Mouse (Mus musculus) liver, adult 2 months (tissue): ENCODE results near the gene Itga1. TPM values are rescaled to one million over a fixed set of nuclear protein-coding genes. Genes with fewer than 3 reads are reported as not detected.

Experiments
- DNase-seq: peaks from one replicate; pipeline ENCODE4 v3.0.0-alpha.2; 2011; ENCODE audit warnings: low read depth, low spot score; ENCODE audit errors: extremely low read depth
- H3K27ac ChIP-seq: fragments of 200-500 bp; replicated peaks from 2 replicates; pipeline ENCODE4 v1.5.1; 2012; ENCODE audit warnings: low read depth, mild to moderate bottlenecking, control low read depth, inconsistent platforms, low read length; ENCODE audit not compliant: insufficient read depth
- H3K27me3 ChIP-seq: fragments of 200-500 bp; 2 replicates; pipeline ENCODE4 v1.6.1; 2012; ENCODE audit warnings: mild to moderate bottlenecking, moderate library complexity, low read length, inconsistent platforms; ENCODE audit not compliant: control insufficient read depth, insufficient read depth
- H3K36me3 ChIP-seq: fragments of 200-500 bp; 2 replicates; pipeline ENCODE4 v1.6.1; 2012; ENCODE audit warnings: low read length, inconsistent platforms; ENCODE audit not compliant: control insufficient read depth, insufficient read depth
- H3K4me1 ChIP-seq: fragments of 200-500 bp; 2 replicates; pipeline ENCODE4 v1.6.1; 2011; ENCODE audit warnings: low read length; ENCODE audit not compliant: control insufficient read depth, insufficient read depth
- H3K4me3 ChIP-seq: fragments of 200-500 bp; 2 replicates; pipeline ENCODE4 v1.5.1; 2011; ENCODE audit warnings: low read depth, mild to moderate bottlenecking, control low read depth, low read length, moderate library complexity; ENCODE audit not compliant: insufficient read depth
- H3K79me2 ChIP-seq: fragments of 200-500 bp; 2 replicates; pipeline ENCODE4 v1.6.1; 2012; ENCODE audit warnings: inconsistent platforms, mild to moderate bottlenecking, low read length, moderate library complexity; ENCODE audit not compliant: control insufficient read depth, insufficient read depth
- H3K9ac ChIP-seq: fragments of 200-500 bp; 2 replicates; pipeline ENCODE4 v1.6.1; 2012; ENCODE audit warnings: low read depth, mild to moderate bottlenecking, control low read depth, inconsistent platforms, low read length
- CTCF ChIP-seq: fragments of 200-500 bp; IDR thresholded peaks from 2 replicates; pipeline ENCODE4 v1.5.1; 2011; ENCODE audit warnings: low read depth, low read length, control low read depth
- POLR2A ChIP-seq: fragments of 200-500 bp; IDR thresholded peaks from 2 replicates; pipeline ENCODE4 v1.6.1; 2011; ENCODE audit warnings: low read length, control low read depth; ENCODE audit not compliant: insufficient read depth; ENCODE audit errors: extremely low read depth
- WGBS: fragments of 180-500 bp; shearing (Covaris S2); methylation state at CpG from one replicate; pipeline ENCODE4 v1.1.7; 2018; 5-methylcytosine and 5-hydroxymethylcytosine counted together
- polyA plus RNA-seq: library from polyadenylated mRNA; depleted of rRNA; stranded (reverse); fragments of >200 nt; gene quantifications from 2 replicates; pipeline ENCODE4 v1.2.3, GENCODE M21; 2012
- total RNA-seq: library from RNA; depleted of rRNA; stranded (reverse); fragments of >200 nt; gene quantifications from 2 replicates; pipeline ENCODE4 v1.2.3, GENCODE M21; 2014

Gene Itga1
- total and polyA plus RNA-seq, 2 experiments = 3.2 to 20.1 TPM

DNA sequence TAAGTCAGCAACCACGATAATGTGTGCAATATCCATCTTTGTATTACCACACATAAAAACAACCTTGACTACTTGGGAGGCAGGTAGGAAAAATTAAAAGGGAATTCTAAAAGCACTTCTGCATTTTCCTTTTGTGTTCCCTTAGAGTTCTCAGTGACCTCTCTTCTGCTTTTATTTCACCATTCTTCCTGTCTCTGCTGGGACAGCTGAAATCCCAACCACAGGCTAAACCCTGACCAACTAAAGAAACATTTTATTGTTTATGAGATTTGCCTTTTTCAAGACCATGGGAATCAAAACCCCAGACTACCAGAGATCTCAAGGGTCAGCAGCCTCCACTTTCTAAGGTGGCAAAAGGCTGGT lies 33.8 kb downstream of the Itga1 start:
- Histone ChIP-seq H3K27ac (no peak overlapping the region), H3K36me3 (no peaks in the 10 kb centered on the region), H3K9ac (no peak overlapping the region), H3K4me1 (peaks cover 5% of the 10 kb centered on the region; the same call in 1 of the 2 replicates), H3K79me2 (no peaks in the 10 kb centered on the region; the same call in 1 of the 2 replicates), H3K4me3 (no peak overlapping the region), H3K27me3 (no peaks in the 10 kb centered on the region)
- no peak for DNase-seq
- TF ChIP-seq CTCF = no peak
- TF ChIP-seq POLR2A = no peak
- WGBS = 38% methylated on average over 1 of the region's 1 CpGs

DNA sequence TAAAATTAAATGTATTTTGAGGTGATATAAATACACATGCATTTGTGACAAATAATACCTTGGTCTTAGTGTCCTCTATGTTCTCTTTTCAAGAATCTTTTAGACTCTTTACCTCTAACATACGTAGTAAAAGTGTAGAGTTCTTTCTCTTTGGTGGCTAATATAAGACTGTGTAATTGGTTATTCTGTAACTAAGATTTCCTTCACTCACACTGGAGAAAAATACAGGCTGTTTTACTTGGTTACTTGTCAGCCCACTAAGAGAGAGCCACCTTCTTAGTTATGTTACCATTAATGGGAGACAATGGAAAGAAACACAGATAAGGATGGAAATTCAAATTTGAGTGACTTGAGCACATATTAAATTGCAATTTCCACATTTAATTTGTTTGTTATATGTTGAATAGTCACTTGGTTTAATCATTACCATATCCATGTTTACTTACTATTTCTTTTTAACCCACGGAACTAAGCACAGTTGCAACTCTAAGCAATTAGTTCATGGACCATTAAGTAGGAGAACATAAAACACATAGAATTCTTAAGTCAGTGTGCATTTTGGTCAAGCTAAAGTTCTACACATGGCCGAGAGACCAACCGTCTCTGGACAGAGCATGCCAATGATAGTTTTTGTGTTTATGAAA lies 34.3 kb downstream of the Itga1 start:
- peak; percentile 52 for DNase-seq
- H3K27me3 ChIP-seq = no peaks in the 10 kb centered on the region
- H3K27ac ChIP-seq = no peak overlapping the region
- no peaks in the 10 kb centered on the region; the same call in 1 of the 2 replicates for H3K79me2 ChIP-seq
- WGBS = 56% methylated on average over 4 of the region's 4 CpGs
- no peaks in the 10 kb centered on the region for H3K36me3 ChIP-seq
- no peak overlapping the region for H3K9ac ChIP-seq
- TF ChIP-seq CTCF (no peak), POLR2A (no peak)
- H3K4me1 ChIP-seq = peaks cover 5% of the 10 kb centered on the region; the same call in 1 of the 2 replicates
- H3K4me3 ChIP-seq = no peak overlapping the region

DNA sequence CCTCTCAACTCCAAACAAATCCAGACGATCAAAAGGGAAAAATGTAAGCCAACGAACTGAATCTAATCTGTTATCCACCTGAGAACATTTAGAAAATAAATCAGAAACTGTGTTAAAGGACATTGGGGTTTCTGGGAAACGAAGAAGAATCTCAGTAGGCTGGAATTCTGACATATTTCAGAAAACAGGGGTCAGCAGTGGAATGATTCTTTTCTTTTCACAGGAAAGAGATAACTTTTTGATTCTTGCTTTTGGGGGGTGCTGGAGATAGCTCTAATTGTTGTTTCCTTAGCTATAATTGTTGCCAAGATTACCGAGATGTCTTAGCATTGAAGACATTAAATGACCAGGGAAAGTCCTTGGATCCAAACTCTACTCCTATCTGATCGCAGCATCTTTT lies 44.2 kb downstream of the Itga1 start:
- TF ChIP-seq CTCF (no peak), POLR2A (no peak)
- Histone ChIP-seq H3K4me3 (no peak overlapping the region), H3K27ac (no peak overlapping the region), H3K36me3 (no peaks in the 10 kb centered on the region; the same call in 1 of the 2 replicates), H3K4me1 (no peaks in the 10 kb centered on the region; the same call in 1 of the 2 replicates), H3K79me2 (no peaks in the 10 kb centered on the region; the same call in 1 of the 2 replicates), H3K27me3 (no peaks in the 10 kb centered on the region), H3K9ac (no peak overlapping the region)
- DNase-seq = no peak
- WGBS = 73% methylated on average over 5 of the region's 5 CpGs

DNA sequence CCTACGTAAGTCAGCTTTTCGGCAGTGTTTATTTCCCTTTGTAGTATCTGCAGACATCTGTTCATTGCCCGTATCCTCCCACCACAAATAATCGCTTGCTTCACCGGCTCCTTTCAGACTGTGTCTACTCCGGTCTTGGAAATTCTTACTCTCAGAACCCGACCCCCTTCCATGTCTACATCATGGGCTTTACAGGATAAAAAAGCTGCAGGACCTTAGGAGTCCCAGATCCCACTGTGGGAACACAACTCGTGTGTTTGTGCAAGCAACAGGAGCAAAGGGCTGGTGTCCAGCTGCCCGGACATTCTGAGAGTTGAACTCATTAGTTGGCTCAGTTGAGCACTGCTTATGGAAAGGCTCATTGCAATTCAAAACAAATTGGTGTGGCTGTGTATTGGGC lies 47.0 kb downstream of the Itga1 start:
- peak overlapping the region; percentile 40; the same call in 1 of the 2 replicates for H3K27ac ChIP-seq

DNA sequence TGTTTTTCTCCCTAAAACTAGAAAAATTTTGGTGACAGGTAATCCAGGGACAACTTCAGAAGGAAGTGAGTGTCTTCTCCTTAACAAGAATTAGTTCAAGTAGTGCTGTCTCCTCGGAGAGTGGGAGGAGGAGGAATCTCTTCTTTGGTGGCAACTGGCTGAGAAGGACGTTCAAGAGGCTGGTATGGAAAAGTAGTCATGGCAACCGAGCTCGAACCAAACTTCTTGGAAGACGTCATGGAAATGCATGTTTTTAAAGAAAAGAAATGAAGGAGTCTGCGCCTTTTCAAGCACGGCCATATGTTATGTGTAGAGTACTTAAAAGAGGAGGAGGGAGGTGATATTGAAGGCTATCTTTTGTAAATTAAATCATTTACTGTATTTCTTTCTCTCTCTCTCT lies 49.2 kb downstream of the Itga1 start:
- no peak overlapping the region for H3K9ac ChIP-seq
- peaks cover 7% of the 10 kb centered on the region for H3K36me3 ChIP-seq
- no peak for DNase-seq
- no peak overlapping the region for H3K27ac ChIP-seq
- H3K27me3 ChIP-seq = no peaks in the 10 kb centered on the region
- no peaks in the 10 kb centered on the region; the same call in 1 of the 2 replicates for H3K79me2 ChIP-seq
- no peaks in the 10 kb centered on the region; the same call in 1 of the 2 replicates for H3K4me1 ChIP-seq
- no peak overlapping the region for H3K4me3 ChIP-seq
- TF ChIP-seq CTCF (no peak), POLR2A (no peak)
- 93% methylated on average over 7 of the region's 7 CpGs for WGBS

More for the DNA sequence above, 47.0 kb downstream of the Itga1 start:
- H3K4me3 ChIP-seq = no peak overlapping the region
- TF ChIP-seq CTCF (no peak), POLR2A (no peak)
- H3K27me3 ChIP-seq = no peaks in the 10 kb centered on the region
- H3K79me2 ChIP-seq = no peaks in the 10 kb centered on the region; the same call in 1 of the 2 replicates
- DNase-seq = peak; percentile 31
- 43% methylated on average over 9 of the region's 9 CpGs for WGBS
- no peak overlapping the region for H3K9ac ChIP-seq
- H3K4me1 ChIP-seq = no peaks in the 10 kb centered on the region; the same call in 1 of the 2 replicates
- no peaks in the 10 kb centered on the region; the same call in 1 of the 2 replicates for H3K36me3 ChIP-seq
